Mouse (Mus musculus) right cerebral cortex, postnatal 25 days (tissue): ENCODE measurements at regions not wholly inside any gene's neighbourhood (a gene's known extent, or its start where the extent isn't known, plus 50 kb on each side); places are given as distances from the start of the nearest gene placed in this dataset.

Experiments
- DNase-seq: peaks from one replicate; pipeline ENCODE4 v3.0.0; 2022

- DNase-seq: no peak
Observed at GRCm38 (mm10) chr10:87639339-87639738, 117.7 kb downstream of the Pah start.

DNA sequence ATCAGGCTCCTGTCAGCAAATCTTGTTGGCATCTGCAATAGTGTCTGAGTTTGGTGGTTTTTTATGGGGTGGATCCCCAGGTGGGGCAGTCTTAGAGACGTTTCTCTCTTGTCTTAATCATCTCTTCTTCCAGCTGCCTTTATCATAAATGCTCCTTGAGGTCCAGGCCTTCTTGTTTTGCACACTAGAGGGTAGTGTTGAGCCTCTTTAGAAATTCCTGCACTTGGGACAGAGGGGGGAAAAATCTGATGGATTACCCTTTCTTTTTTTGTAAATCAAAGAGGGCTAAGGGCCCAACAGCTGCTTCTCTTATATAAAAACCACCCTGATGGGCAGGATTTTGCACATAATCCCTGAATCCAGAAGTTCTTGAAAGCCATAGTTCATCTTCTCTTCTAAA is 127.5 kb downstream of the Pah start:
- DNase-seq: no peak

DNA sequence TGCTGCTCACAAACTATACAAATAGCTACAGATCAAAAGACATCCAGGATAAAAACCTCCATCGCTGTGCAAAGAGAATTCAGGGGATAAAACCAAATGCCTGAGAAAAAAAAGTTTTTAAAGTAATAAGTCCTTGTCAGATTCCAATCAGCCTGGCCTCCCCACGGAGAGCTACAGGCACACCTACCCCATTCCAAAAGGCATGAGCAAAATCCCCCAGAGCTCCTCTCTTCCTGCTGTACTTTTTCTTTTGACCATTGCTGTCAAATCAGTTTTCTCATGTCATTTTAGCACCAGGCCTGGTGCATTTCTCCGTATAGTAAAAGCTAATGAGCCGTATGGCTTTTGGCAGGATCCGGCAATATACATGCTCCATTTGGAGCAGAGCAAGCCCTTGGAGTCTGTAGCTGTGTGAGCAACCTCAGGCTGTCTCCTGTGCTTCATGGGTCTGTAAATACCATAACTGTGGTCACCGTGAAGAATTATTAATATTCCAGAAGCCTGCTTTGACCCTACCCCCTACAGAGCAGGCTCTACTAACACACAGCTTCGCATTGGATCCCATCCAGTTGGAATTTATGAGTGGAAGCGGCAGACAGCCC is 130.6 kb downstream of the Pah start:
- no peak for DNase-seq

DNA sequence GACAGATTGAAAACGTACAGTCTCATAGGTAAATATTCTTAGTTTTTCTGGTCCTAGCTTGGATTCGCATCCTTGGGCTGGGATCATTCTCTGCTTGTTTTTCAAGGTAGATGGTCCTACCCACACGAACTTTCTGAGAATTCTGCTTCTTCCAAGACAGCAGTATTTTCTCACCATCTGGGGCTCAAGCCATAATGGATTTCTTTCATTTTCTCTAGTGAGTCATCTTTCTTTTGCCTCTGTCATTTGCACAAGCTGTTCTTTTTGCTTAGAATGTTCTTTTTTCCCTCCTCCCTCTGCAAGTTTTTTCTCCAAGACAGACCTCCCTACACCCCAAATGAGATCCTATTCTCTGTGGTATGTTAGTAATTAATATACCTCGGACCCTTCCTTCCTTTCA is 132.5 kb downstream of the Pah start:
- DNase-seq: no peak

- DNase-seq: no peak
Observed at GRCm38 (mm10) chr10:87666020-87666718, 144.6 kb downstream of the Pah start.

GRCm38 (mm10) chr10:87666719-87667387 is 145.3 kb downstream of the Pah start:
- DNase-seq: peak; percentile 24

- DNase-seq: no peak
Observed at GRCm38 (mm10) chr10:87667651-87668140, 146.1 kb downstream of the Pah start.

DNA sequence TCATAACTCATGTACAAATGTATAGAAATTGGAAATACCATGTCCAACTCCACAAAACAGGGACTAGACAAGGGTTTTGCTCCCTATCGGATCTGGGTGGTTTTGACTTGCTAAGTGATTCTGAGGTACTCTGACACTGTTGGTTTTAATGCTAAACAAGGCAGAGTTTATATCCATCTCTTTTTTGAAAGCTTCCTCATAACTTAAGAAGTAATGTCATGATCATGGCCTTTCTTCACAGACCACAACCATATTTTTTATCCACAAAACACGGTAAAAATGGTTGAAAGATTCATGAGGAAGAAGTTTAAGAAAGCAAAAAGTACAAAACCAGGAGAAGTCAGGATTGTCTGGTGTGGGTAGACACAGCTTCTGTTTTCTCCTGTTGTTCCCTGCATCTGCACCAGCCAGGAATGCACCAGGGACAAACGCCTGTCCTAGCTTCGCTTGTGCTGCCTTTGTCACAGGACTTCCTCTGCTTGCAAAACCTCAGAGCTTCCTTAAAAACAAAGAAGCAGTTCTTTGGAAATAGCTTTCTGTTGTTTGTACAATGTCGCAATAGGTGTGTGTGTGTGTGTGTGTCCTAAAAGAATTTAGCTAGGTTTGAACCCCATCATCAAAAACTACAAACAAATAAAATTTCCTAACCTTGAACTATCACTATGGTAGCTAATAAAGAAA is 153.3 kb downstream of the Pah start:
- DNase-seq: no peak

- no peak for DNase-seq
Observed at GRCm38 (mm10) chr10:87676041-87676672, 154.6 kb downstream of the Pah start.

DNA sequence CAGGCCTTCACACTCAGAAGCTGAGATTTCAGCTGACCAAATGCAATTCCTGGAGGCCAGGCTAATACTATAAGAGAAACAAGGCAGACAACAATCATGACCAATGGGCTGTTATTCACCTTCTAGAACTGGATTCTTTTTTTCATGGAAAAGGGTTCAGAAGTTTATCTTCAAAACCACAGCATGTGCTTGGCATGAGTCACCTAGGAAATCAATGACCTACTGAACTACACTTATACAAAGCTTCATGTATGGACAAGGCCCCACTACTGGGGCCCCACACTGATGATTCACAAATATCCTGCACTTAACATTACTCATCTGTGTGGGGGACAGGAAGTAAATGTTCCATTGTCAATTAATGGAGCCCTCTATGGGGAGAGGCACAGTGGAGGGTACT is 157.4 kb downstream of the Pah start:
- DNase-seq: no peak

DNA sequence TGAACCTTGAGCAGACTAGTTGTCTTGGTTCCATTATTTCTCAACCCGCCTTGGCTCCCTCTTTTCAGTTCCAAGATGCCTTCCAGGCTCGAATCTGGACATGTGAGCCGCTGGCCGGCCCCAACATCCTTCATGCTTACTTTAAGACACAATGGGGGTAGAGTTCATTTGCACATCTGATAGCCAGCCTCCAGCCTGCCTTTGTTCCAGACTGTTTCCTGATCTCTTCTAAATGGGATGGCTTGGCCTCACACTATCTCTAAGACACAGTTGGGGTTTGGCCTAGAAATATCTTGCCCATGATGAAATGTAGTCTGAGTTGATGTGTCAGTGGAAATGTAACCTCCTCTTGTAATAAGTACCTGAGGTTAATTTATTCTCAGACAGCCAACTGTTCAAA is 164.7 kb downstream of the Pah start:
- DNase-seq: no peak

DNA sequence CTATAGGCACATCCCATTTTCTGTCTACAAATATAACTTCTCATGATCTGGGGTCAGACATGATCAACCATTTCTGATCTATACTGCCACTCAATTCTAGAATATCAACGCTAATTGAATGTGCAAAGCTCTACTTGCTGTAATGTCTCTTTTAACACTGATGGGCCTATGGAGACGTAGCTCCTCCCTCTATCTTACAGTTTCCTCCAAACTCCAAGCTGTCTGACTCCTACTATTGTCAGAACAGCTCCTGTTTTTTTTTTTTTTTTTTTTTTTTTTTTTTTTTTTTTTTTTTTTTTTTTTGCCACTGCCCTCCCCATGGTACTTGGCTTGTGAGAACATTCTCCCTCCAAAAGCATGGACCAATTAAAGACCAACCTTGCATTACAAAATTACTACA is 165.2 kb downstream of the Pah start:
- no peak for DNase-seq

- no peak for DNase-seq
Observed at GRCm38 (mm10) chr10:87687844-87688243, 166.2 kb downstream of the Pah start.

DNA sequence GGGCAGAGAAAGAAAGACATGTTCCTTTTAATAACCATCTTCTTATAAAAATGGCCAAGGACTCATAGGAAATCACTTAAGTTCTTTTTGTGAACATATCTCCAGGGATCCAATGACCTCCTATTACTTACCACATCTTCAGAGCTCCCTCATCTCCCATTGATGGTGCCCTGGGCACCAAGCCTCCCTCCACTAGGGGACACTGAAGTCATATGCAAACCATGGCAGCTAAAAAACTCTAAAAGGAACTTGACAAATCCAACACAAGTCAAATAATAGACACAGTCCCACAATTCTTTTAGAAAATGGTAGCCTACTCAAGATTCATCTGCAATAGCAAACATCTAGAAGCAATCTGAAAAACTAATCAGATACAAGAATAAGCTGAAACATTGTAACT is 167.2 kb upstream of the Igf1 start:
- no peak for DNase-seq

GRCm38 (mm10) chr10:87696485-87696884 is 161.6 kb upstream of the Igf1 start:
- DNase-seq: no peak

- no peak for DNase-seq
Observed at GRCm38 (mm10) chr10:87711209-87711608, 146.9 kb upstream of the Igf1 start.

- no peak for DNase-seq
Observed at GRCm38 (mm10) chr10:87711798-87712197, 146.3 kb upstream of the Igf1 start.

DNA sequence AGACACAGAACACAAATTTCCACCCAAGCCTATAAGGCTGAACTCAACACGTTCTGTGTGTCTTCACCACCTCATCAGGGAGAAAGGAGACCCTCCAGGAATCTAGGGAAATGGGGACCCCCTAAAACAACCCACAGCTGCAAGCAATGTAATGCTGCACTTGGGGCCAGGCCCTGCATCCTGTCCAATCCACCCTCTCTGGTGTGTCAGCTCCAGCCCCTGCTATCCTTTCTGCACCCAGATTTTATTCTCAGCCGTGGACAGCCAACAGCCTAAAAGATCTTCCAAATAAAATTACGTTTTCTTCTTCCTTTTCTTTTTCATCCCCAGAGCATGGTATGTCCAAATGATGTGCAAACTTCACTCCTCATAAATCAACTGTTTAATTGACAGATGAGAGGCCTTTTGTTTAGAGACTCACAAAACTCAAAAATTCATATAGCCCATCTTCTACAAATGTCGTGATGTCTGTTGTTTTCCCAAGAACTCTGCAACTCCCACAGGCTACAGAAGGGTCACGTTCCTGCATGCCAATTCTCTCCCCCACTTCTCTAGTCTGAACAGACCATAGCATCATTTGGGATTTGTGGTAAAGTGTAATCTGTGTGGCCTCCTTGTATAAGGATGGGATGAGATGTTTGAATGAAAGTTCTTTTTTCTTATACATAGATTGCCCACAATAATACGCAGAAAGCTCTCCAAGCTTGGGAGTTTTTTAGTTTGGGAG is 142.0 kb upstream of the Igf1 start:
- DNase-seq: no peak

- DNase-seq: no peak
Observed at GRCm38 (mm10) chr10:87717156-87717555, 140.9 kb upstream of the Igf1 start.

- no peak for DNase-seq
Observed at GRCm38 (mm10) chr10:87718491-87718890, 139.6 kb upstream of the Igf1 start.

DNA sequence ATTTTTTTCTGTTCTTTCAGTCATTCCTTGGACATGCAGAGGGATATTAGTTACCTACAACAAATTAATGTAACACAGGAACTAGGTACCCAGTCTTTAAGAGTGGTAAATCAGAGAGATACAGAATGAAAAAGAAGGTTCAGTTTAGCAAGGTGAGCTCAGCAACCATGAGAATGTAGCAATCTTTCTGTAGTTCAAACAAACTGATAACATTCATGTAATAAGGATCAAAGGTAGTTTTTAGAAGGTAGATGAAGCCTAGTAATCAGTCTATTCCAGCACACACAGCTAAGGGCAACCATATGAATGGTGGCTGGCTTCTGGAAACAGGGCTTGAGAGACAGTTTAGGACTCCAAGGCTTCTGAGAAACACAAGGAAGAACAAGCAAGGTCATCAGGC is 138.1 kb upstream of the Igf1 start:
- DNase-seq: no peak

GRCm38 (mm10) chr10:87722244-87722643 is 135.8 kb upstream of the Igf1 start:
- no peak for DNase-seq
